Mouse (Mus musculus) MEL (cell line): ENCODE results near the gene Cep162. TPM values are rescaled to one million over a fixed set of nuclear protein-coding genes. Genes with fewer than 3 reads are reported as not detected.

Experiments
- DNase-seq: peaks from one replicate; pipeline ENCODE4 v3.0.0; 2011; ENCODE audit warnings: low read depth, low spot score
- H3K27ac ChIP-seq: 2 replicates; pipeline ENCODE4 v1.5.1; 2012; ENCODE audit warnings: low read depth, mild to moderate bottlenecking, control low read depth, low read length, moderate library complexity; ENCODE audit not compliant: control insufficient read depth
- H3K27me3 ChIP-seq, 2 experiments: fragments of 150-350 bp in 1 of 2; sonication (generic) in 1 of 2; 2 replicates each; pipeline ENCODE4 v1.6.1; 2012; ENCODE audit warnings: low read length in 2 of 2, mild to moderate bottlenecking in 2 of 2, improper control_type of control experiment in 1 of 2, moderate library complexity in 1 of 2; ENCODE audit not compliant: insufficient read depth in 2 of 2, control insufficient read depth in 1 of 2
- H3K36me3 ChIP-seq, 2 experiments: 2 replicates each; pipeline ENCODE4 v1.6.1; 2012 to 2014; ENCODE audit warnings: low read length in 2 of 2, improper control_type of control experiment in 1 of 2, inconsistent platforms in 1 of 2, mild to moderate bottlenecking in 1 of 2; ENCODE audit not compliant: insufficient read depth in 2 of 2, control insufficient read depth in 1 of 2
- H3K4me1 ChIP-seq, 2 experiments: fragments of 150-350 bp in 1 of 2; sonication (generic) in 1 of 2; 2 replicates each; pipeline ENCODE4 v1.6.1; 2012; ENCODE audit warnings: low read length in 2 of 2, improper control_type of control experiment in 1 of 2, mild to moderate bottlenecking in 1 of 2; ENCODE audit not compliant: insufficient read depth in 2 of 2, control insufficient read depth in 1 of 2
- H3K4me3 ChIP-seq, 2 experiments: fragments of 150-350 bp in 1 of 2; sonication (generic) in 1 of 2; 2 replicates each; pipeline ENCODE4 v1.5.1; 2012; ENCODE audit warnings: low read depth in 2 of 2, low read length in 2 of 2, mild to moderate bottlenecking in 2 of 2, moderate library complexity in 2 of 2, control low read depth in 1 of 2, improper control_type of control experiment in 1 of 2; ENCODE audit not compliant: control insufficient read depth in 1 of 2, insufficient read depth in 1 of 2
- H3K79me2 ChIP-seq: 2 replicates; pipeline ENCODE4 v1.6.1; 2012; ENCODE audit warnings: mild to moderate bottlenecking, low read length, moderate library complexity; ENCODE audit not compliant: control insufficient read depth, poor library complexity, insufficient read depth
- H3K9ac ChIP-seq: 2 replicates; pipeline ENCODE4 v1.6.1; 2012; ENCODE audit warnings: low read depth, mild to moderate bottlenecking, control low read depth, low read length, moderate library complexity; ENCODE audit not compliant: control insufficient read depth, poor library complexity, severe bottlenecking
- H3K9me3 ChIP-seq: fragments of 150-350 bp; sonication (generic); replicated peaks from 2 replicates; pipeline ENCODE4 v1.6.1; 2012; ENCODE audit warnings: mild to moderate bottlenecking, low read length, improper control_type of control experiment, moderate library complexity; ENCODE audit not compliant: insufficient read depth
- BHLHE40 ChIP-seq: IDR thresholded peaks from 2 replicates; pipeline ENCODE4 v1.6.1; 2012; ENCODE audit warnings: low read depth, mild to moderate bottlenecking, inconsistent platforms, low read length, improper control_type of control experiment, borderline replicate concordance
- CTCF ChIP-seq, 3 experiments: IDR thresholded peaks in 2 of 3; conservative IDR thresholded peaks in 1 of 3; 2 replicates each; pipeline ENCODE4 v1.5.1; 2011 to 2012; ENCODE audit warnings: low read length in 3 of 3, low read depth in 2 of 3, mild to moderate bottlenecking in 2 of 3, improper control_type of control experiment in 1 of 3, inconsistent platforms in 1 of 3, mixed read lengths in 1 of 3, moderate library complexity in 1 of 3; ENCODE audit not compliant: control insufficient read depth in 1 of 3, insufficient read depth in 1 of 3, poor library complexity in 1 of 3, severe bottlenecking in 1 of 3
- E2F4 ChIP-seq: IDR thresholded peaks from 2 replicates; pipeline ENCODE4 v1.6.1; 2011; ENCODE audit warnings: low read depth, low read length, improper control_type of control experiment, borderline replicate concordance
- ETS1 ChIP-seq: IDR thresholded peaks from 2 replicates; pipeline ENCODE4 v1.6.1; 2012; ENCODE audit warnings: low read depth, mild to moderate bottlenecking, inconsistent platforms, low read length, improper control_type of control experiment, moderate library complexity
- HCFC1 ChIP-seq: IDR thresholded peaks from 2 replicates; pipeline ENCODE4 v1.6.1; 2012; ENCODE audit warnings: low read depth, mild to moderate bottlenecking, inconsistent platforms, low read length, improper control_type of control experiment, moderate library complexity
- JUND ChIP-seq: IDR thresholded peaks from 2 replicates; pipeline ENCODE4 v1.6.1; 2011; ENCODE audit warnings: low read depth, mild to moderate bottlenecking, improper control_type of control experiment, low read length
- MAFK ChIP-seq: IDR thresholded peaks from 2 replicates; pipeline ENCODE4 v1.6.1; 2011; ENCODE audit warnings: low read depth, mild to moderate bottlenecking, low read length, improper control_type of control experiment, borderline replicate concordance
- MEF2A ChIP-seq: IDR thresholded peaks from 2 replicates; pipeline ENCODE4 v1.6.1; 2014; ENCODE audit warnings: low read depth, mild to moderate bottlenecking, inconsistent platforms, low read length, improper control_type of control experiment; ENCODE audit not compliant: poor library complexity, insufficient replicate concordance, severe bottlenecking; ENCODE audit errors: extremely low read depth
- NELFE ChIP-seq: IDR thresholded peaks from 2 replicates; pipeline ENCODE4 v1.6.1; 2011; ENCODE audit warnings: low read depth, low read length, improper control_type of control experiment
- POLR2A ChIP-seq, 2 experiments: IDR thresholded peaks; 2 replicates each; pipeline ENCODE4 v1.6.1; 2011 to 2012; ENCODE audit warnings: low read length in 2 of 2, mild to moderate bottlenecking in 2 of 2, control low read depth in 1 of 2, improper control_type of control experiment in 1 of 2, low read depth in 1 of 2, moderate library complexity in 1 of 2; ENCODE audit not compliant: control insufficient read depth in 1 of 2, insufficient read depth in 1 of 2, poor library complexity in 1 of 2
- POLR2AphosphoS2 ChIP-seq: IDR thresholded peaks from 2 replicates; pipeline ENCODE4 v1.6.1; 2011; ENCODE audit warnings: low read length, improper control_type of control experiment
- RAD21 ChIP-seq: IDR thresholded peaks from 2 replicates; pipeline ENCODE4 v1.6.1; 2011; ENCODE audit warnings: mild to moderate bottlenecking, low read depth, low read length, improper control_type of control experiment
- RCOR1 ChIP-seq: IDR thresholded peaks from 2 replicates; pipeline ENCODE4 v1.6.1; 2012; ENCODE audit warnings: low read depth, mild to moderate bottlenecking, inconsistent platforms, low read length, improper control_type of control experiment
- SIN3A ChIP-seq: IDR thresholded peaks from 2 replicates; pipeline ENCODE4 v1.6.1; 2012; ENCODE audit warnings: low read length, improper control_type of control experiment, inconsistent platforms
- SMC3 ChIP-seq: IDR thresholded peaks from 2 replicates; pipeline ENCODE4 v1.6.1; 2011; ENCODE audit warnings: low read depth, low read length, improper control_type of control experiment
- TBP ChIP-seq: IDR thresholded peaks from 2 replicates; pipeline ENCODE4 v1.8.0; 2011; ENCODE audit warnings: low read depth, low read length, improper control_type of control experiment
- ZC3H11A ChIP-seq: IDR thresholded peaks from 2 replicates; pipeline ENCODE4 v1.6.1; 2012; ENCODE audit warnings: low read depth, mild to moderate bottlenecking, inconsistent platforms, low read length, improper control_type of control experiment
- ZKSCAN1 ChIP-seq: IDR thresholded peaks from 2 replicates; pipeline ENCODE4 v1.6.1; 2012; ENCODE audit warnings: low read depth, mild to moderate bottlenecking, inconsistent platforms, low read length, improper control_type of control experiment, moderate library complexity
- ZMIZ1 ChIP-seq: IDR thresholded peaks from 2 replicates; pipeline ENCODE4 v1.6.1; 2012; ENCODE audit warnings: low read depth, mild to moderate bottlenecking, inconsistent platforms, low read length, improper control_type of control experiment, moderate library complexity
- ZNF384 ChIP-seq: IDR thresholded peaks from 2 replicates; pipeline ENCODE4 v1.6.1; 2012; ENCODE audit warnings: low read depth, mild to moderate bottlenecking, inconsistent platforms, low read length, improper control_type of control experiment
- polyA plus RNA-seq, 2 experiments: library from polyadenylated mRNA; stranded (reverse) in 1 of 2; unstranded in 1 of 2; fragments of >175 nt in 1 of 2; fragments of >200 nt in 1 of 2; gene quantifications; 2 replicates each; pipeline versions ENCODE4 v1.2.1 to v1.2.4; 2012; ENCODE audit warnings: low replicate concordance in 2 of 2, low read depth in 1 of 2; ENCODE audit not compliant: insufficient read length in 2 of 2, insufficient read depth in 1 of 2, missing spikeins in 1 of 2
- total RNA-seq: library from RNA; depleted of rRNA; stranded (reverse); fragments of 300-350 nt; gene quantifications from 2 replicates; pipeline ENCODE4 v1.2.3, GENCODE M21; 2012

Gene Cep162
- total and polyA plus RNA-seq, 3 experiments, result 3.7 to 5.4 TPM; not detected in 1

DNA sequence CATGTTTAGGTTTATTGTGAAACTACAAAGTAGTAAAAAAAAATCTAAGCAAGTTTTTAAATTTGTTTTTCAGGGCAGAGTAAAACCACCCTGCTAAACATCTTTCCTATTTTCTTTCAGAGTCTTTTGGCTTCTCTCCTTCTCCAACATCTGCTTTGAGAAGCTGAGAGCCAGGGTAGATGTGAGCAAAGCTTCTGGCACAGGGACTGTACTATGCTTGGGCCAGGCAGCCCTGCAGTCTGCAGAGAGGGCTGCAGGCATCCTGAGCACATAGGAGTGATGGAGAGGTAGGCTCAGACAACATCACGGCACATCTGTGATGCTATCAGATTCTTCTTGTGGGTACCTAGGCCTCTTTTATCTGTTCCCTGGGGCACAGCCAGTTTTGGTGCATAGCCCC, 42.2 kb upstream of the Cep162 start:
- Histone ChIP-seq H3K9ac (no peak overlapping the region), H3K4me3 (no peak overlapping the region), H3K27me3 (no peaks in the 10 kb centered on the region), H3K9me3 (no peaks in the 10 kb centered on the region), H3K36me3 (no peaks in the 10 kb centered on the region), H3K4me1 (no peaks in the 10 kb centered on the region), H3K27ac (no peak overlapping the region), H3K79me2 (no peaks in the 10 kb centered on the region)
- TF ChIP-seq TBP (no peak), POLR2A (IDR thresholded peaks at IDR 0.05; ENCODE audit: control insufficient read depth in 1 of 2, insufficient read depth in 1 of 2, low read depth in 1 of 2, low read length in 2 of 2, poor library complexity in 1 of 2) (no peak), NELFE (no peak), POLR2AphosphoS2 (no peak), CTCF (IDR thresholded peaks at IDR 0.05 in 2 of 3, conservative IDR thresholded peaks at IDR 0.05 in 1 of 3; ENCODE audit: control insufficient read depth in 1 of 3, insufficient read depth in 1 of 3, low read depth in 2 of 3, low read length in 3 of 3, poor library complexity in 1 of 3, severe bottlenecking in 1 of 3) (no peak)
- DNase-seq, result no peak

DNA sequence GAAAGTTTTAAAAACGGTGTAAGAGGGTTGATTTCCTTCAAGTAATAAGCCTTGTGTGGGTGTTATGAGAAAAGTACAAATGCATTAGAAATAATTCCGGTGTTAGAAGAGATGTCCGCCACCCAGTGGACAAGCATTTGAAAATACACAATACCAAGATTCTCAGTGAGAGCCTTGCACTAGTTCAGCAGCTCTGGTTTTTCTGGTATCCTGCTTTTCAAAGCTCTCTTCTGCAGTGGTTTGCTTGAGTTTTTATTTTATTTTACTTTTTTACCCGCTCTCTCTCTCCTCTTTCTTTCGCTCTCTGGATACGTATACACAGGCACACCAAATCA, 327 bp upstream of the Cep162 start:
- H3K4me1 ChIP-seq, result peaks cover 3% of the 10 kb centered on the region in 2 experiments; a peak in 3 of 4 replicates
- no peaks in the 10 kb centered on the region for H3K9me3 ChIP-seq
- TF ChIP-seq JUND (no peak), SMC3 (peak; percentile 60), POLR2AphosphoS2 (no peak), POLR2A (IDR thresholded peaks at IDR 0.05; ENCODE audit: control insufficient read depth in 1 of 2, insufficient read depth in 1 of 2, low read depth in 1 of 2, low read length in 2 of 2, poor library complexity in 1 of 2) (no peak), MAFK (no peak), MEF2A (no peak), ZMIZ1 (no peak), RCOR1 (no peak), HCFC1 (peak; percentile 8; the same call in 1 of the 2 replicates), RAD21 (peak; percentile 22), CTCF (IDR thresholded peaks at IDR 0.05 in 2 of 3, conservative IDR thresholded peaks at IDR 0.05 in 1 of 3; ENCODE audit: control insufficient read depth in 1 of 3, insufficient read depth in 1 of 3, low read depth in 2 of 3, low read length in 3 of 3, poor library complexity in 1 of 3, severe bottlenecking in 1 of 3) (peak in 2 of 3 experiments; percentile 37 to 60; a peak in 4 of 6 replicates)
- H3K4me3 ChIP-seq, result peak overlapping the region; percentile 84 to 89
- no peak for DNase-seq
- H3K79me2 ChIP-seq, result no peaks in the 10 kb centered on the region
- H3K36me3 ChIP-seq, result peaks cover 0 to 5% of the 10 kb centered on the region in 2 experiments; a peak in 2 of 4 replicates
- H3K9ac ChIP-seq, result peak overlapping the region; percentile 78
- peak overlapping the region; percentile 37 for H3K27ac ChIP-seq
- H3K27me3 ChIP-seq, result no peaks in the 10 kb centered on the region; a peak in 2 of 4 replicates

- no peak overlapping the region for H3K9ac ChIP-seq
- H3K9me3 ChIP-seq, result no peaks in the 10 kb centered on the region
- no peaks in the 10 kb centered on the region for H3K4me1 ChIP-seq
- H3K27me3 ChIP-seq, result no peaks in the 10 kb centered on the region
- no peak overlapping the region for H3K27ac ChIP-seq
- no peak for TF ChIP-seq BHLHE40
- TF ChIP-seq ZKSCAN1, result no peak
- no peak for TF ChIP-seq MEF2A
- TF ChIP-seq SMC3, result peak; percentile 69
- TF ChIP-seq RCOR1, result no peak
- no peak for TF ChIP-seq E2F4
- TF ChIP-seq MAFK, result no peak
- peak; percentile 88 for TF ChIP-seq RAD21
- no peak for TF ChIP-seq NELFE
- TF ChIP-seq CTCF (IDR thresholded peaks at IDR 0.05 in 2 of 3, conservative IDR thresholded peaks at IDR 0.05 in 1 of 3; ENCODE audit: control insufficient read depth in 1 of 3, insufficient read depth in 1 of 3, low read depth in 2 of 3, low read length in 3 of 3, poor library complexity in 1 of 3, severe bottlenecking in 1 of 3), result peak in 2 of 3 experiments; percentile 11 to 71; a peak in 3 of 6 replicates
- peak; percentile 64 for TF ChIP-seq ZC3H11A
- no peak for TF ChIP-seq ETS1
- TF ChIP-seq SIN3A, result no peak
- TF ChIP-seq ZNF384, result no peak
- no peak for TF ChIP-seq POLR2AphosphoS2
- no peak overlapping the region for H3K4me3 ChIP-seq
- H3K79me2 ChIP-seq, result no peaks in the 10 kb centered on the region
- H3K36me3 ChIP-seq, result peaks cover 0 to 5% of the 10 kb centered on the region in 2 experiments; a peak in 2 of 4 replicates
- DNase-seq, result peak; percentile 48
Observed at GRCm38 (mm10) chr9:87248118-87248517, 7.2 kb downstream of the Cep162 start.
